Mouse (Mus musculus): ENCODE measurements around the gene Tulp1. TPM values are rescaled to one million over a fixed set of nuclear protein-coding genes. Genes with fewer than 3 reads are reported as not detected.
A peak's percentile ranks its signal among the peaks of the same experiment; 100 is the strongest.
"Not testable (repeated sequence)": the region's sequence is repeated elsewhere in the genome, so short reads cannot be mapped to it uniquely, and the experiment has no call there.

Gene Tulp1
- polyA plus RNA-seq, 1 experiment from 2014 or later: 7.3 TPM

DNA sequence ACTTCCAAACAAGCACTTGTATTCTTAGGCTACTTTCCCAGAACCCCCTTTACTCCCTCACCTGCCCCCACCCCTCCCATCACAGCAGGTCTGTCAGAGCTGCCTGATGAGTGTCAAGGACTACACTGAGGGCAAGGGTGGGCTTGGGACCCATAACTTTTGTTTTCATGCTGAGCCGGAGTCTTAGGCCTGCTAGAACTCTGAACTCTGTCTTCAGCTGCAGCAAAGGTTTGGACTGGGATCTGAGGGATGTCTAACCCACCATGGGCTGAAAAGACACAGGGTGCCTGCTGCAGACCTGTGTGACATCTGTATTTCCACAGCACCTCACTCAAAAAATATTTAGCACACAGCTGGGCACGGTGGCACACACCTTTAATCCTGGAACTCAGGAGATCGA, 38.1 kb downstream of the Tulp1 start:
- Histone ChIP-seq H3K9me3 (peaks cover 5% of the 10 kb centered on the region; the same call in 1 of the 2 replicates), H3K4me3 (no peak overlapping the region), H3K27me3 (no peaks in the 10 kb centered on the region), H3K4me2 (no peak overlapping the region), H3K36me3 (peaks cover 64% of the 10 kb centered on the region), H3K9ac (peak overlapping the region; percentile 100), H3K4me1 (peaks cover 21% of the 10 kb centered on the region), H3K27ac (peak overlapping the region; percentile 97; the same call in 1 of the 2 replicates)
- WGBS: 67% methylated on average over 3 of the region's 3 CpGs
- ATAC-seq (ENCODE audit: insufficient number of reproducible peaks, insufficient read depth, low FRiP score, low TSS enrichment, low read depth): no peak

DNA sequence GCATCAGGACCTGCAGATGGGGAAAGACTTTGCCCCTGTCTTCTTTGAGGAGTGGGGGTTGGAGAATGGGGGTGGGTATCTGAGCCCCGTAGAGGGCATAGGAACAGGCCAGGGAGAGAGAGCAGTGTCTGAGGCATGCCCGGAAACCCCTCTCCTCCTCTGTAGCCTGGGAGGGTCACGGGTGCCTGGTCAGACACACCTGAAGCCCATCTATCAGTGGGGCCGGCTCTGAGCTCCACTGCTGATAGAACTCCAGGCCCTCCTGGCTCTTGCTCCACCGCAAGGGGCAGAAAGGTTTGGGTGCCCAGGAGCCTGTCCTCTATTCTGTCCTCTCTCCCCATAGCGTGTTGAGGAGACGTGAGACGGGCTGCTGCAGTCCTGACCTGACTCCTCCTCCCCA, 39.3 kb downstream of the Tulp1 start:
- Histone ChIP-seq H3K4me2 (no peak overlapping the region), H3K4me1 (peaks cover 18% of the 10 kb centered on the region), H3K36me3 (peaks cover 64% of the 10 kb centered on the region), H3K27ac (no peak overlapping the region), H3K27me3 (no peaks in the 10 kb centered on the region), H3K9ac (no peak overlapping the region), H3K4me3 (no peak overlapping the region), H3K9me3 (peaks cover 5% of the 10 kb centered on the region; the same call in 1 of the 2 replicates)
- WGBS: 83% methylated on average over 8 of the region's 8 CpGs
- no peak for ATAC-seq (ENCODE audit: insufficient number of reproducible peaks, insufficient read depth, low FRiP score, low TSS enrichment, low read depth)

DNA sequence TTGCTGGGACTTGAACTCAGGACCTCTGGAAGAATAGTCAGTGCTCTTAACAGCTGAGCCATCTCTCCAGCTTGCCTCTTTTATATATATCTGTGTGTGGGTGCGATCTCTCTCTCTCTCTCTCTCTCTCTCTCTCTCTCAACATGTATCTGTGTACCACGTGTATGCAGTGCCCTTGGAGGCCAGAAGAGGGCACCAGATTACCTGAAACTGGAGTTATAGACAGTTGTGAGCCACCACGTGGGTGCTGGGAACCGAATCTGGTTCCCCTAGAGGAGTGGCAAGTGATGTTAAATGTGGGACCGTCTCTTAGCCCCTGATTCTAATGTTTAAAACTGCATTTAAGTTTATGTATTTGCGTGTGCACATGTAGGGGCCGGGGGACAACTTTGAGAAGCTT, 40.6 kb downstream of the Tulp1 start:
- not testable (repeated sequence) for H3K27ac ChIP-seq; H3K9me3 ChIP-seq; H3K4me3 ChIP-seq; H3K4me1 ChIP-seq; H3K9ac ChIP-seq; H3K4me2 ChIP-seq; ATAC-seq (ENCODE audit: insufficient number of reproducible peaks, insufficient read depth, low FRiP score, low TSS enrichment, low read depth); H3K27me3 ChIP-seq
- WGBS: 94% methylated on average over 7 of the region's 7 CpGs
- H3K36me3 ChIP-seq: peaks cover 64% of the 10 kb centered on the region

DNA sequence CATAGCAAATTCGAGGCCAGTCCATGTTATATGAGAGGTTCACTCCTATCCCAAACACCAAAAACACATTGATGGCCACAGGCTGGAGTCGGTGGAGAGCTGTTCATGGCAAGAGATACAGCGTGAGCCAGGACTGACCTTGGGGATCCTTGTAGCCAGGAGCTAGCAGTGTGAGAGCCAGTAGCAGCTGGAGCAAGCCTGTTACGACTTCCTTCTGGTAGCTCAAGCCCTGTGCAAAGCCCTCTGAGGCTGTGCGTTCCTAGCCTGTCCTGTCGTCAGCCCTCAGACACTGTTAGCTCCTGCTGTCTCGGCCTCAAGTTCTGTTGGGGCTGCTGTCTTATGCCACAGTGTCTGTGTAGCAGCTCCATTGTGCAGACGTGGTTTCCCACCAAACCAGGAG, 41.2 kb downstream of the Tulp1 start:
- Histone ChIP-seq H3K4me3 (no peak overlapping the region), H3K27me3 (no peaks in the 10 kb centered on the region), H3K4me2 (no peak overlapping the region), H3K4me1 (peaks cover 8% of the 10 kb centered on the region), H3K27ac (no peak overlapping the region), H3K9ac (no peak overlapping the region), H3K9me3 (peaks cover 5% of the 10 kb centered on the region; the same call in 1 of the 2 replicates), H3K36me3 (peaks cover 65% of the 10 kb centered on the region)
- 88% methylated on average over 8 of the region's 8 CpGs for WGBS
- no peak for ATAC-seq (ENCODE audit: insufficient number of reproducible peaks, insufficient read depth, low FRiP score, low TSS enrichment, low read depth)

DNA sequence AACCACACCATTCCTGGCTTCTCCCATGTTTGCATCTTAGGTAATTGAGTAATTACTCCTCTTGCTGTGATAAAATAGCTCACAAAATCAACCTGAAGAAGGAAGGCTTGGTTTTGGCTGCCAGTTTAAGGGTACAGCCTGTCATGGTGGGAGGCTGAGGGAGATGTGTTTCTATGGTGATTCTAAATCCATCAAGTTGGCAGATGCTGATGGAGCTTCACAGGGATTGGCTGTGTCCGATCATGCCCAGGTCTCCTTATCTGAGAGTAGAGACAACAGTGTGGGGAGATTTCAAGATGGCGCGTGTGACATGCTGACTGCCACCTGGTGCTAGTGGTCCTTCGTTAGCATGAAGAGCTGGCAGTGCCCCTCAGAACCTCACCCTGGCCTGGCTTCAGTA, 43.3 kb downstream of the Tulp1 start:
- Histone ChIP-seq H3K4me2 (no peak overlapping the region), H3K4me1 (no peaks in the 10 kb centered on the region), H3K9me3 (peaks cover 5% of the 10 kb centered on the region; the same call in 1 of the 2 replicates), H3K9ac (no peak overlapping the region), H3K27me3 (no peaks in the 10 kb centered on the region), H3K27ac (no peak overlapping the region), H3K4me3 (no peak overlapping the region), H3K36me3 (peaks cover 86% of the 10 kb centered on the region)
- no peak for ATAC-seq (ENCODE audit: insufficient number of reproducible peaks, insufficient read depth, low FRiP score, low TSS enrichment, low read depth)
- 98% methylated on average over 4 of the region's 4 CpGs for WGBS

DNA sequence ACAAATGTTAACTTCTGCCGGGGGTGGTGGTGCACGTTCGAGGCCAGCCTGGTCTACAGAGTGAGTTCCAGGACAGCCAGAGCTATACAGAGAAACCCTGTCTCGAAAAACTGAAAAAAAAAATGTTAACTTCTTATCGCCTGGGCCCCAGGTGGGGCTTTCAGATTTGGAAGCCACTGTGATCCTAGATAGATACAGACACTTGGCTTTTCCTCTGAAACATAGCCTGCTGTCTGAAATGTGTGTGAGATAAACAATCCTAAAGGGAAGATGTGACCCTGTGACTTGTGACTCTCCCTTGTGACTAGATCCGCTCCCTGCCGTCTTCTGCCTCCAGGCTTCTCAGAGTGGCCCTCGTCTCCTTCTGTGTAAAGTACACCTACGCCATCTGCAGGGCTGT, 47.3 kb downstream of the Tulp1 start:
- H3K27me3 ChIP-seq: no peaks in the 10 kb centered on the region
- no peak overlapping the region for H3K27ac ChIP-seq
- no peaks in the 10 kb centered on the region for H3K9me3 ChIP-seq
- 80% methylated on average over 9 of the region's 9 CpGs for WGBS
- peaks cover 67% of the 10 kb centered on the region for H3K36me3 ChIP-seq
- no peak overlapping the region for H3K4me2 ChIP-seq
- ATAC-seq (ENCODE audit: insufficient number of reproducible peaks, insufficient read depth, low FRiP score, low TSS enrichment, low read depth): no peak
- H3K9ac ChIP-seq: no peak overlapping the region
- H3K4me1 ChIP-seq: peaks cover 20% of the 10 kb centered on the region
- H3K4me3 ChIP-seq: no peak overlapping the region

DNA sequence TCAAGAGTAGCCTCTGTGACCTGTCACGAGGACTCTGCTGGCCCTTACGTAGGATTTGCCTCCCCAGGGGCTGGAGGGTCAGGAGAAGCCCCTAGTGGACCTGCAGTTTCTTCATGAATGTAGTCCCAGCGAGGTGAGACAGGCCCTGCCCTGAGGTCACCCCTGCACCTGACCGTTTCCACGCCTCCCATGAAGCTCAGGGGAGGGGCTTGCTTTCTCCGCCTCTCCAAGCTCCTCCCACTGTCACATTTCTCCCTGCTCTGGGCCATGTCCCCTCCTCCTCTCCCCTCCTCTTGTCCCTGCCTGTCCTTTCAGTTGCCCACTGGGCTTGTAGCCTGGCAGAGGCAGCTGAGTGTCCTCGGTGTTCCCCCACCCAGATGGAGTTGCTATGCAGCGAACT, 47.9 kb downstream of the Tulp1 start:
- Histone ChIP-seq H3K4me3 (no peak overlapping the region), H3K9me3 (no peaks in the 10 kb centered on the region), H3K36me3 (peaks cover 61% of the 10 kb centered on the region), H3K4me1 (peaks cover 20% of the 10 kb centered on the region), H3K27ac (no peak overlapping the region), H3K4me2 (no peak overlapping the region), H3K9ac (no peak overlapping the region), H3K27me3 (no peaks in the 10 kb centered on the region)
- 64% methylated on average over 8 of the region's 8 CpGs for WGBS
- no peak for ATAC-seq (ENCODE audit: insufficient number of reproducible peaks, insufficient read depth, low FRiP score, low TSS enrichment, low read depth)

DNA sequence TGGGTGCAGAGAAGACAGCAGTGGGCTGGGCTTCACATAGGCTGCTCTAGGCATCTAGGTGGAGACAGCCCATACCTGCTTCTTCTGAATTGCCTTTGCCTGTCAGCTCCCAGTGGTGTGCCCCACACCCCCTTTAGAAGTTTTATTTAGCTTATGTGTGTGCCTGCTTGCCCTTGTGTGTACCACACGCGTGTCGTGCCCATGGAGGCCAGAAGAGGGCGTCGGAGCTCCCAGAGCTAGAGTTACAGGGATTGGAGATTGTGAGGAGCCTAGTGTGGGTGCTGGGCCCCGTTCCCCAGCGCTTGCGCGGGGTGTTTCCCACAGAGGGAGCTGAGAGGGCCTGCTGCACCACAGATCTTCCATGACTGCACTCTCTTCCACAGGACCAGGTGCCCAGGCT, 48.5 kb downstream of the Tulp1 start:
- H3K27ac ChIP-seq: no peak overlapping the region
- no peak overlapping the region for H3K4me2 ChIP-seq
- H3K4me3 ChIP-seq: no peak overlapping the region
- WGBS: 89% methylated on average over 9 of the region's 9 CpGs
- no peaks in the 10 kb centered on the region for H3K27me3 ChIP-seq
- H3K9ac ChIP-seq: no peak overlapping the region
- H3K9me3 ChIP-seq: no peaks in the 10 kb centered on the region
- peaks cover 56% of the 10 kb centered on the region for H3K36me3 ChIP-seq
- peaks cover 20% of the 10 kb centered on the region for H3K4me1 ChIP-seq
- ATAC-seq (ENCODE audit: insufficient number of reproducible peaks, insufficient read depth, low FRiP score, low TSS enrichment, low read depth): no peak

DNA sequence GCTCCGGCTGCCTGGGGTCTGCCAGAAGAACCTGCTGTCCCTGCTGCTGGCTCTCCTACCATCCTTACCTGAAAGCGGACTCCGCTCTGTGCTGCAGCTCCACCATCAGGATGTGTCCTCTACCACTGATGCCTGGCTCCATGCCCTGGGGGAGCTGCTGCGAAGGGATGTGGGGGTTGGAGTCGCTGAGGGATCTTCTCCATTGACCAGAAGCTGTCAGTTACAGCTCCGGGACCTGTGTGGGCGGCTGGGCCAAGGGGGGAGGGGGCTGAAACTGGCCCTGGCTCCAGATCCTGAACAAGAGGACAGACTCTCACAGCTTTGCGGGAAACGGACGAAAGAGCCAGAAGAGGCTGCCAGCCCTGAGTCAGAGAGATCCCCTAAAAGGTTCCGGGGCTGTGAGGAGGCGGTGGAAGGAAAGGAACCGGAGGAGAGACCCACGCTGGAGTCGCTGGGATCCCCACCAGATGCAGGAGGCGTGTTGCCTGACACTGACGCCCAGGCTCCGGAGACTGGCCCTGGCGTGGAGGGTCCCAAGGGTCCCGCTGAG, 49.3 kb downstream of the Tulp1 start:
- Histone ChIP-seq H3K4me3 (no peak overlapping the region), H3K27ac (no peak overlapping the region)

DNA sequence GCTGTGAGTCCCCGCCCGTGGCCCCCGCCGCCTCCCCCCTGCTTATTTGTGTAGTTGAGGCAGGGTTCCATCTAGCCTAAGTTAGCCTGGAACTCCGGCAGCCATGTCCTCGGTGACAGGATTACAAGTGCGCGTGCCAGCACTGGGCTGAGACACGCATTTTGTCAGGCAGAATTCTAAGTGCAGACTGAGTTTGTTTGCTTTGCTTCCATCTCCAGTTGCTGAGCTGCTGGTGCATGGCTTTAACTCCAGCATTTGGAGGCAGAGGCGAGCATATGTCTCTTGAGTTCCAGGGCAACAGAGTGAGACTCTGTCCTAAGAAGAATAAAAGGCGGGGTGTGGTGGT, 51.2 kb downstream of the Tulp1 start:
- Histone ChIP-seq H3K4me2 (peak overlapping the region; percentile 72), H3K9ac (peak overlapping the region; percentile 97), H3K27me3 (no peaks in the 10 kb centered on the region), H3K4me1 (peaks cover 20% of the 10 kb centered on the region), H3K9me3 (no peaks in the 10 kb centered on the region), H3K27ac (peak overlapping the region; percentile 92), H3K36me3 (peaks cover 33% of the 10 kb centered on the region), H3K4me3 (peak overlapping the region; percentile 87)
- 2% methylated on average over 11 of the region's 11 CpGs for WGBS
- ATAC-seq (ENCODE audit: insufficient number of reproducible peaks, insufficient read depth, low FRiP score, low TSS enrichment, low read depth): peak; percentile 15; the same call in 1 of the 2 replicates

More for the DNA sequence above, 49.3 kb downstream of the Tulp1 start:
- Histone ChIP-seq H3K9me3 (no peaks in the 10 kb centered on the region), H3K4me2 (peak overlapping the region; percentile 29; the same call in 1 of the 2 replicates), H3K4me1 (peaks cover 20% of the 10 kb centered on the region), H3K36me3 (peaks cover 48% of the 10 kb centered on the region), H3K9ac (peak overlapping the region; percentile 53), H3K27me3 (no peaks in the 10 kb centered on the region)
- ATAC-seq (ENCODE audit: insufficient number of reproducible peaks, insufficient read depth, low FRiP score, low TSS enrichment, low read depth): no peak
- WGBS: 63% methylated on average over 20 of the region's 20 CpGs

DNA sequence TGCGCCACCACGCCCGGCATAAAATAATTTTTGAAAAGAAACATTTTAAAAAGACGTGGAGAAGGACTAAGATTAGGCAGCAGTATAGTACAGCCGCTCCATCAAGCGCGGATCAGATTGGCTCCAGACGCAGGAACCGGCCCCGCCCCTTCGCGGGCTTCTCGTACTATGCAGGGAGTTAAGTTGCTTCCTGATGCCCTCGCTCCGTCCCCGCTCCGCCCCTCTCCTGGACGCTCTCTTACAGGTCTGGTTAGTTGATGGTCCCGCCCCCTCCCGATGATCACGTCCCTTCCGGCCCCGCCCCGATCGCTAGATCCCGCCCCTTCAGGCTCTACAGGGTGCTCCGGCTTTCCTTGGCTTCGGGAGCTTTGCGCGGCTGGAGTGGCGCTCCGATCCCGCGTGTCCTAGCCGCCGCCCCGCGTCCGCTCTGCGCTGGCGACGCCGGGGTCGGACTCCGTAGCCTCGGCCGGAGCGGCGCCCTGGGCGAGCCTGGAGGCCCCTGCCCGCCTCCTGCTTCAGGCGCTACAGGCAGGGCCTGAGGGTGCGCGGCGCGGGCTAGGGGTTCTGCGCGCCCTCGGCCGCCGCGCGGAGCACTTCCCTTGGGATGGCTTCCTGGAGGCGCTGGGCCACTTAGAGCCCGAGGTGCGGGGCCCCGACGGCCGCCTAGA, 51.7 kb downstream of the Tulp1 start, which contains the start of gene Fance:
Gene Fance (plus strand): TSS at position 308 of the 668 bp plus-strand sequence.
- H3K4me2 ChIP-seq: peak within 1 kb of the TSS; percentile 72
- H3K9ac ChIP-seq: peak within 1 kb of the TSS; percentile 97
- H3K27ac ChIP-seq: peak within 1 kb of the TSS; percentile 92
- H3K4me3 ChIP-seq: peak within 1 kb of the TSS; percentile 87
- no peaks in the 10 kb centered on the region for H3K9me3 ChIP-seq
- ATAC-seq (ENCODE audit: insufficient number of reproducible peaks, insufficient read depth, low FRiP score, low TSS enrichment, low read depth): peak; percentile 97
- H3K36me3 ChIP-seq: peaks cover 28% of the 10 kb centered on the region
- H3K27me3 ChIP-seq: no peaks in the 10 kb centered on the region
- under 1% methylated on average over 69 of the region's 69 CpGs for WGBS
- peaks cover 24% of the 10 kb centered on the region for H3K4me1 ChIP-seq

Measured in embryonic facial prominence, embryonic 13.5 days (tissue).